Mouse (Mus musculus) liver, adult 2 months (tissue): ENCODE measurements around the gene Map4k5.

Experiments
- CTCF ChIP-seq: fragments of 200-500 bp; IDR thresholded peaks from 2 replicates; pipeline ENCODE4 v1.5.1; 2011; ENCODE audit warnings: low read depth, low read length, control low read depth
- POLR2A ChIP-seq: fragments of 200-500 bp; IDR thresholded peaks from 2 replicates; pipeline ENCODE4 v1.6.1; 2011; ENCODE audit warnings: low read length, control low read depth; ENCODE audit not compliant: insufficient read depth; ENCODE audit errors: extremely low read depth

GRCm38 (mm10) chr12:69877842-69878363 lies 15.1 kb downstream of the Map4k5 start:
- TF ChIP-seq CTCF (no peak), POLR2A (no peak)
